In genomic region chr1:133437916-133438683, GRCm38 (mm10) we compare ENCODE assay signal across 9 mouse cellular contexts. TPM values are rescaled to one million over a fixed set of nuclear protein-coding genes. Genes with fewer than 3 reads are reported as not detected.
DNase-seq lines count a peak whose midpoint lies in the region; ATAC-seq and TF ChIP-seq lines count a peak whose summit lies in the region.
"Had no signal": no experiment of that assay in that cellular context is flagged by ENCODE, and none has a peak within 500 bp of the region (broad histone marks: within the 10 kb centered on the region; RNA-seq: fewer than 3 reads in every experiment).

No protein-coding gene starts in this region.

- no peak overlapping the region for H3K4me2 ChIP-seq in CH12.LX (ENCODE audit: insufficient read depth, low read depth, poor library complexity, severe bottlenecking)
- H3K4me2 ChIP-seq in forebrain, embryonic 16.5 days (ENCODE audit: low read length) = no peak overlapping the region
- peak overlapping the region; percentile 20 for H3K4me2 ChIP-seq in neural tube, embryonic 12.5 days (replicated peaks)
- H3K4me2 ChIP-seq: hindbrain, embryonic 15.5 days had no signal

- TF ChIP-seq POLR2A in heart, adult 2 months (IDR thresholded peaks at IDR 0.05; ENCODE audit: insufficient read depth, low read depth, low read length) = no peak
- no peak for TF ChIP-seq POLR2A in CH12.LX (IDR thresholded peaks at IDR 0.05; ENCODE audit: low read depth, low read length)

- no peaks in the 10 kb centered on the region for H3K79me2 ChIP-seq in heart, adult 2 months (replicated peaks; ENCODE audit: control insufficient read depth, insufficient read depth, low read length)
- H3K79me2 ChIP-seq in CH12.LX (replicated peaks; ENCODE audit: control insufficient read depth, extremely low read depth, insufficient read depth, poor library complexity, severe bottlenecking) = no peaks in the 10 kb centered on the region

- dilution Hi-C loops in CH12.LX (cut with MboI; ENCODE audit: extremely low pct_ligation_motif_present, extremely low pct_unique_long_range_greater_than_20kb, low sequenced_read_pairs) = no loop called here

- ATAC-seq in forebrain, embryonic 16.5 days = no peak
- ATAC-seq in neural tube, embryonic 12.5 days (ENCODE audit: low FRiP score, low read depth) = no peak

- no peak overlapping the region for H3K4me3 ChIP-seq in heart, adult 2 months
- H3K4me3 ChIP-seq in CH12.LX (replicated peaks in 1 of 3; ENCODE audit: low read depth in 2 of 3, low read length in 2 of 3, poor library complexity in 1 of 3) = no peak overlapping the region
- H3K4me3 ChIP-seq in forebrain, embryonic 16.5 days (replicated peaks; ENCODE audit: low read length) = no peak overlapping the region
- H3K4me3 ChIP-seq in neural tube, embryonic 12.5 days = no peak overlapping the region
- H3K4me3 ChIP-seq: hindbrain, embryonic 15.5 days had no signal

- intact Hi-C loops in heart, adult 2 months (cut with DNase I) = no loop called here
- intact Hi-C loops in heart, postnatal 14 days (cut with DNase I) = no loop called here

- no peak for TF ChIP-seq CTCF in heart, adult 2 months (IDR thresholded peaks at IDR 0.05)
- no peak for TF ChIP-seq CTCF in CH12.LX (conservative IDR thresholded peaks at IDR 0.05 in 1 of 2, IDR thresholded peaks at IDR 0.05 in 1 of 2; ENCODE audit: low read depth in 2 of 2, low read length in 2 of 2)

- WGBS in heart, adult 2 months = 63% methylated on average over 14 of the region's 14 CpGs
- WGBS in forebrain, embryonic 16.5 days = 23% methylated on average over 14 of the region's 14 CpGs
- WGBS in neural tube, embryonic 12.5 days = 19% methylated on average over 14 of the region's 14 CpGs

- TF ChIP-seq RAD21 in CH12.LX (IDR thresholded peaks at IDR 0.05; ENCODE audit: low read depth, low read length) = no peak

- no peaks in the 10 kb centered on the region for H3K36me3 ChIP-seq in heart, adult 2 months (ENCODE audit: control insufficient read depth, insufficient read depth, low read length)
- H3K36me3 ChIP-seq in CH12.LX (replicated peaks in 1 of 2; ENCODE audit: control insufficient read depth in 1 of 2, insufficient read depth in 1 of 2, low read length in 1 of 2) = no peaks in the 10 kb centered on the region
- H3K36me3 ChIP-seq in forebrain, embryonic 16.5 days (ENCODE audit: control insufficient read depth, insufficient read depth) = no peaks in the 10 kb centered on the region
- no peaks in the 10 kb centered on the region for H3K36me3 ChIP-seq in neural tube, embryonic 12.5 days
- H3K36me3 ChIP-seq: hindbrain, embryonic 15.5 days had no signal

- in situ Hi-C loops in CH12.LX (cut with MboI; ENCODE audit: low pct_ligation_motif_present, low pct_unique_long_range_greater_than_20kb, low sequenced_read_pairs) = no loop called here

- H3K27ac ChIP-seq in heart, adult 2 months = no peak overlapping the region
- no peak overlapping the region for H3K27ac ChIP-seq in CH12.LX (ENCODE audit: insufficient read depth, low read depth)
- H3K27ac ChIP-seq in forebrain, embryonic 16.5 days (ENCODE audit: low read length) = no peak overlapping the region
- no peak overlapping the region for H3K27ac ChIP-seq in neural tube, embryonic 12.5 days
- H3K27ac ChIP-seq: hindbrain, embryonic 15.5 days had no signal

- no peaks in the 10 kb centered on the region for H3K27me3 ChIP-seq in heart, adult 2 months (ENCODE audit: control insufficient read depth, insufficient read depth, low read length)
- peaks cover 55% of the 10 kb centered on the region for H3K27me3 ChIP-seq in CH12.LX (replicated peaks)
- H3K27me3 ChIP-seq in forebrain, embryonic 16.5 days (replicated peaks; ENCODE audit: control insufficient read depth, insufficient read depth, low read length) = no peaks in the 10 kb centered on the region
- H3K27me3 ChIP-seq in neural tube, embryonic 12.5 days (replicated peaks) = no peaks in the 10 kb centered on the region
- H3K27me3 ChIP-seq: hindbrain, embryonic 15.5 days had no signal

- H3K4me1 ChIP-seq in heart, adult 2 months (ENCODE audit: control insufficient read depth, insufficient read depth, low read length) = peaks cover 2% of the 10 kb centered on the region; the same call in 1 of the 2 replicates
- no peaks in the 10 kb centered on the region for H3K4me1 ChIP-seq in CH12.LX (ENCODE audit: control insufficient read depth in 1 of 2, insufficient read depth in 2 of 2)
- peaks cover 18% of the 10 kb centered on the region for H3K4me1 ChIP-seq in forebrain, embryonic 16.5 days (replicated peaks; ENCODE audit: control insufficient read depth, insufficient read depth, low read length)
- H3K4me1 ChIP-seq in neural tube, embryonic 12.5 days = peaks cover 23% of the 10 kb centered on the region

- H3K9ac ChIP-seq in heart, adult 2 months (ENCODE audit: low read depth, low read length) = no peak overlapping the region
- no peak overlapping the region for H3K9ac ChIP-seq in CH12.LX (ENCODE audit: insufficient read depth, low read depth)
- H3K9ac ChIP-seq in forebrain, embryonic 16.5 days (replicated peaks; ENCODE audit: low read depth, low read length) = peak overlapping the region; percentile 16; the same call in 1 of the 2 replicates
- no peak overlapping the region for H3K9ac ChIP-seq in neural tube, embryonic 12.5 days
- H3K9ac ChIP-seq: hindbrain, embryonic 15.5 days had no signal

- DNase-seq in heart, adult 11 months = peak; percentile 87
- DNase-seq in heart, adult 2 months = no peak
- no peak for DNase-seq in CH12.LX (ENCODE audit: extremely low read depth)
- DNase-seq in frontal cortex, postnatal 10 days (ENCODE audit: low spot score in 2 of 2) = no peak
- no peak for DNase-seq in cerebellum, adult 11 months
- DNase-seq in heart, postnatal 14 days = no peak

- H3K9me3 ChIP-seq in CH12.LX (replicated peaks; ENCODE audit: low read length) = no peaks in the 10 kb centered on the region
- H3K9me3 ChIP-seq in forebrain, embryonic 16.5 days (ENCODE audit: control insufficient read depth, low read length) = no peaks in the 10 kb centered on the region; the same call in 1 of the 2 replicates
- H3K9me3 ChIP-seq in neural tube, embryonic 12.5 days = no peaks in the 10 kb centered on the region

- TF ChIP-seq EP300 in heart, adult 2 months (IDR thresholded peaks at IDR 0.05; ENCODE audit: insufficient read depth, low read depth, low read length) = no peak
- TF ChIP-seq EP300 in CH12.LX (IDR thresholded peaks at IDR 0.05; ENCODE audit: low read length) = no peak

TF ChIP-seq in CH12.LX, 34 proteins besides CTCF, POLR2A, EP300 and RAD21:
- no peak for TF ChIP-seq MAFK (IDR thresholded peaks at IDR 0.05; ENCODE audit: insufficient replicate concordance, low read length)
- no peak for TF ChIP-seq IRF4 (IDR thresholded peaks at IDR 0.05; ENCODE audit: low read depth, low read length)
- TF ChIP-seq ZMIZ1 (IDR thresholded peaks at IDR 0.05; ENCODE audit: low read depth, low read length) = no peak
- TF ChIP-seq ELF1 (IDR thresholded peaks at IDR 0.05; ENCODE audit: low read depth, low read length) = peak; percentile 68
- TF ChIP-seq ZNF384 (IDR thresholded peaks at IDR 0.05; ENCODE audit: low read depth, low read length) = no peak
- no peak for TF ChIP-seq SIN3A (IDR thresholded peaks at IDR 0.05; ENCODE audit: low read length)

RNA-seq across cellular contexts. Expression of gene Sox13, which starts 13.9 kb away (rescaled TPM):
- total RNA-seq in heart, adult 2 months (2021) = 10 to 100 TPM; 15.3 to 16.2 TPM
- 24.7 and 28.5 TPM in 2 replicates for polyA plus RNA-seq in heart, adult 2 months (2012; rRNA removed)
- total RNA-seq in CH12.LX (2012; rRNA removed) = 0.34 and 0.84 TPM in 2 replicates
- total RNA-seq in CH12.LX (2014; rRNA removed) = 0.81 and 0.90 TPM in 2 replicates
- polyA plus RNA-seq in CH12.LX (2012; ENCODE audit: insufficient read length, low read depth) = 1.4 and 1.5 TPM in 2 replicates
- polyA plus RNA-seq in forebrain, embryonic 16.5 days (2015; fragmentation: Nextera tagmentation; extraction: Ambion mirVana) = 3.6 and 4.4 TPM in 2 replicates
- 14.2 and 14.8 TPM in 2 replicates for polyA plus RNA-seq in neural tube, embryonic 12.5 days (2016; fragmentation: Nextera tagmentation; extraction: Ambion mirVana)
- total RNA-seq in heart, postnatal 14 days (2021) = 10 to 100 TPM; 22.3 to 23.9 TPM
